Mouse (Mus musculus) C2C12 (cell line): ENCODE measurements around the gene Gm12258. TPM values are rescaled to one million over a fixed set of nuclear protein-coding genes. Genes with fewer than 3 reads are reported as not detected.
"Not testable (repeated sequence)": the region's sequence is repeated elsewhere in the genome, so short reads cannot be mapped to it uniquely, and the experiment has no call there.

Experiments
- H3K27me3 ChIP-seq: one replicate; pipeline ENCODE4 v1.6.1; 2011; ENCODE audit not compliant: control insufficient read depth, insufficient read depth, insufficient read length
- H3K36me3 ChIP-seq: one replicate; pipeline ENCODE4 v1.6.1; 2011; ENCODE audit not compliant: control insufficient read depth, insufficient read depth
- H3K4me3 ChIP-seq: one replicate; pipeline ENCODE4 v1.5.1; 2011; ENCODE audit warnings: mild to moderate bottlenecking, control low read depth; ENCODE audit not compliant: poor library complexity, insufficient read depth, severe bottlenecking
- H3K79me2 ChIP-seq: one replicate; pipeline ENCODE4 v1.6.1; 2011; ENCODE audit not compliant: control insufficient read depth, insufficient read depth
- H3K79me3 ChIP-seq: one replicate; pipeline ENCODE4 v1.6.1; 2011; ENCODE audit warnings: low read depth, control low read depth
- H3ac ChIP-seq: one replicate; pipeline ENCODE3; 2011; ENCODE audit warnings: low read depth; ENCODE audit not compliant: control insufficient read depth, insufficient read length
- CEBPB ChIP-seq: IDR thresholded peaks from one replicate; pipeline ENCODE4 v1.6.1; 2011; ENCODE audit warnings: low read depth, mild to moderate bottlenecking, control low read depth, moderate library complexity
- CTCF ChIP-seq: IDR thresholded peaks from one replicate; pipeline ENCODE4 v1.5.1; 2011; ENCODE audit not compliant: control insufficient read depth, insufficient read depth, insufficient read length
- FOSL1 ChIP-seq: IDR thresholded peaks from one replicate; pipeline ENCODE4 v1.8.0; 2011; ENCODE audit warnings: mild to moderate bottlenecking, low read length; ENCODE audit not compliant: poor library complexity, insufficient read depth, severe bottlenecking
- MAX ChIP-seq: IDR thresholded peaks from one replicate; pipeline ENCODE4 v1.6.1; 2011; ENCODE audit warnings: mild to moderate bottlenecking, control low read depth
- MYOD1 ChIP-seq: IDR thresholded peaks from one replicate; pipeline ENCODE4 v1.6.1; 2011; ENCODE audit warnings: low read depth; ENCODE audit not compliant: control insufficient read depth, insufficient read length
- MYOG ChIP-seq: IDR thresholded peaks from one replicate; pipeline ENCODE4 v1.6.1; 2011; ENCODE audit not compliant: control insufficient read depth, insufficient read length; ENCODE audit errors: extremely low read depth
- USF1 ChIP-seq: IDR thresholded peaks from one replicate; pipeline ENCODE4 v1.6.1; 2011; ENCODE audit warnings: low read depth, mild to moderate bottlenecking, control low read depth, moderate library complexity
- polyA plus RNA-seq: library from polyadenylated mRNA; unstranded; fragments of >200 nt; fragmentation: generic; extraction: Trizol; gene quantifications from one replicate; pipeline ENCODE4 v1.2.1, GENCODE M21; 2012; ENCODE audit warnings: missing spikeins

Gm12258 gene
- polyA plus RNA-seq, 1 experiment: 0.32 TPM

- Histone ChIP-seq H3K27me3 (no peaks in the 10 kb centered on the region), H3K79me3 (no peaks in the 10 kb centered on the region), H3ac (no peak overlapping the region), H3K4me3 (no peak overlapping the region), H3K36me3 (no peaks in the 10 kb centered on the region), H3K79me2 (no peaks in the 10 kb centered on the region)
- TF ChIP-seq MAX: no peak
- no peak for TF ChIP-seq MYOG
- no peak for TF ChIP-seq USF1
- TF ChIP-seq CEBPB: no peak
- no peak for TF ChIP-seq CTCF
- no peak for TF ChIP-seq MYOD1
- no peak for TF ChIP-seq FOSL1
Observed at GRCm38 (mm10) chr11:58812001-58812400, 35.0 kb upstream of the Gm12258 start.

DNA sequence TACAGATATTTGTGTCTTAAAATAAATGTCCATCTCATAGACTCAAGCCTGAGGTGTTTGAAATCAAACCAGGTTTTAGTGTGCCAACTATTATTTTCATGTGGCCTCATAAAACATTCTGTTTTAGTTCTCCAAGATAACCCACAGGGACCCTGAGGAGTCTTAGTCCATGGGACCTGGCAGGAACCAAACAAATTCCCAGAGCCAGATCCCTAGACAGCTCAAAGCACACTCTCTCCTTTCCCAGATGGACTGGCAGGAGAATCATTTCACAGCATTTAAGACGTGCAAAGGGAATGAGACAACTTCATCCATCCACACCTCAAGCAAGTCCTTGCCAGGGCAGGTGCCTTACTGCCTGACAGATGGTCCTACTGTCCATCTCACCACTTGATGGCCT lies 32.3 kb upstream of the Gm12258 start, which contains the start of gene Olfr313:
Gene Olfr313 (plus strand): TSS at position 301 of the 400 bp plus-strand sequence.
- not testable (repeated sequence) for H3K36me3 ChIP-seq, H3K4me3 ChIP-seq, H3K27me3 ChIP-seq, H3K79me2 ChIP-seq, H3K79me3 ChIP-seq, H3ac ChIP-seq

GRCm38 (mm10) chr11:58815676-58816075 lies 31.3 kb upstream of the Gm12258 start:
- Histone ChIP-seq H3K79me2 (no peaks in the 10 kb centered on the region), H3K36me3 (no peaks in the 10 kb centered on the region), H3K27me3 (no peaks in the 10 kb centered on the region), H3K79me3 (no peaks in the 10 kb centered on the region), H3ac (no peak overlapping the region), H3K4me3 (no peak overlapping the region)
- no peak for TF ChIP-seq CEBPB
- TF ChIP-seq MYOG: no peak
- TF ChIP-seq FOSL1: no peak
- TF ChIP-seq MAX: no peak
- no peak for TF ChIP-seq CTCF
- no peak for TF ChIP-seq USF1
- no peak for TF ChIP-seq MYOD1

DNA sequence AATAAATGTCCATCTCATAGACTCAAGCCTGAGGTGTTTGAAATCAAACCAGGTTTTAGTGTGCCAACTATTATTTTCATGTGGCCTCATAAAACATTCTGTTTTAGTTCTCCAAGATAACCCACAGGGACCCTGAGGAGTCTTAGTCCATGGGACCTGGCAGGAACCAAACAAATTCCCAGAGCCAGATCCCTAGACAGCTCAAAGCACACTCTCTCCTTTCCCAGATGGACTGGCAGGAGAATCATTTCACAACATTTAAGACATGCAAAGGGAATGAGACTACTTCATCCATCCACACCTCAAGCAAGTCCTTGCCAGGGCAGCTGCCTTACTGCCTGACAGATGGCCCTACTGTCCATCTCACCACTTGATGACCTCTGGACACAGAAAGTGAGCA lies 18.0 kb upstream of the Gm12258 start, which contains the start of gene Olfr312:
Gene Olfr312 (plus strand): TSS at position 301 of the 400 bp plus-strand sequence.
- H3K79me2 ChIP-seq, H3K79me3 ChIP-seq, H3ac ChIP-seq, H3K27me3 ChIP-seq, H3K36me3 ChIP-seq, H3K4me3 ChIP-seq: not testable (repeated sequence)

GRCm38 (mm10) chr11:58829764-58830163 lies 17.2 kb upstream of the Gm12258 start:
- Histone ChIP-seq H3K4me3 (no peak overlapping the region), H3K27me3 (no peaks in the 10 kb centered on the region), H3K79me2 (no peaks in the 10 kb centered on the region), H3K36me3 (no peaks in the 10 kb centered on the region), H3K79me3 (no peaks in the 10 kb centered on the region), H3ac (no peak overlapping the region)
- TF ChIP-seq CEBPB: no peak
- TF ChIP-seq USF1: no peak

- H3K4me3 ChIP-seq, H3K79me2 ChIP-seq, H3K79me3 ChIP-seq, H3K36me3 ChIP-seq, H3ac ChIP-seq, H3K27me3 ChIP-seq: not testable (repeated sequence)
Observed at GRCm38 (mm10) chr11:58832541-58832940, 14.4 kb upstream of the Gm12258 start.

- H3K36me3 ChIP-seq, H3K79me2 ChIP-seq, H3K79me3 ChIP-seq, H3ac ChIP-seq, H3K27me3 ChIP-seq, H3K4me3 ChIP-seq: not testable (repeated sequence)
Observed at GRCm38 (mm10) chr11:58838951-58839350, 8.0 kb upstream of the Gm12258 start, which contains the start of gene Olfr311. Olfr311 (plus strand) TSS chr11:58839251.
